Mouse (Mus musculus) embryo, embryonic 9.5 days (tissue): ENCODE data around the gene Ccser1.
A peak's percentile ranks its signal among the peaks of the same experiment; 100 is the strongest.

Experiments used
- DNase-seq: peaks from one replicate; pipeline ENCODE4 v3.0.0-alpha.2; 2017; ENCODE audit errors: extremely low spot score

Gene Ccser1

GRCm38 (mm10) chr6:61296188-61297037 is 116.3 kb downstream of the Ccser1 start:
- no peak for DNase-seq

GRCm38 (mm10) chr6:61300441-61300840 is 120.3 kb downstream of the Ccser1 start:
- DNase-seq = no peak

- no peak for DNase-seq
These were observed 120.9 kb downstream of the Ccser1 start for GRCm38 (mm10) chr6:61300975-61301374.

GRCm38 (mm10) chr6:61301631-61302030 is 121.5 kb downstream of the Ccser1 start:
- no peak for DNase-seq

- DNase-seq = no peak
These were observed 131.4 kb downstream of the Ccser1 start for GRCm38 (mm10) chr6:61311324-61312091.

- peak; percentile 41 for DNase-seq
These were observed 135.9 kb downstream of the Ccser1 start for GRCm38 (mm10) chr6:61315884-61316601.

GRCm38 (mm10) chr6:61320842-61321241 is 140.7 kb downstream of the Ccser1 start:
- DNase-seq = no peak

GRCm38 (mm10) chr6:61322328-61322727 is 142.2 kb downstream of the Ccser1 start:
- no peak for DNase-seq

GRCm38 (mm10) chr6:61326131-61326530 is 146.0 kb downstream of the Ccser1 start:
- DNase-seq = no peak

- no peak for DNase-seq
These were observed 148.9 kb downstream of the Ccser1 start for GRCm38 (mm10) chr6:61328981-61329380.

- DNase-seq = no peak
These were observed 149.7 kb downstream of the Ccser1 start for GRCm38 (mm10) chr6:61329593-61330540.

GRCm38 (mm10) chr6:61334466-61334865 is 154.3 kb downstream of the Ccser1 start:
- no peak for DNase-seq

GRCm38 (mm10) chr6:61347045-61347838 is 167.1 kb downstream of the Ccser1 start:
- no peak for DNase-seq

GRCm38 (mm10) chr6:61363722-61364121 is 183.6 kb downstream of the Ccser1 start:
- DNase-seq = no peak

- no peak for DNase-seq
These were observed 202.4 kb downstream of the Ccser1 start for GRCm38 (mm10) chr6:61382526-61382925.

GRCm38 (mm10) chr6:61382991-61383390 is 202.9 kb downstream of the Ccser1 start:
- no peak for DNase-seq

GRCm38 (mm10) chr6:61387046-61387445 is 206.9 kb downstream of the Ccser1 start:
- DNase-seq = no peak

GRCm38 (mm10) chr6:61427490-61427889 is 247.4 kb downstream of the Ccser1 start:
- DNase-seq = no peak

- DNase-seq = peak; percentile 23
These were observed 251.0 kb downstream of the Ccser1 start for GRCm38 (mm10) chr6:61430881-61431725.

GRCm38 (mm10) chr6:61431726-61431984 is 251.5 kb downstream of the Ccser1 start:
- no peak for DNase-seq
